Mouse (Mus musculus) gastrocnemius, postnatal 4 days (tissue): ENCODE results near the gene Synpo2. TPM values are rescaled to one million over a fixed set of nuclear protein-coding genes. Genes with fewer than 3 reads are reported as not detected.

Experiments used
- DNase-seq, 2 experiments: peaks; one replicate each; pipeline ENCODE4 v3.0.0; 2021 to 2022; ENCODE audit warnings: low spot score in 2 of 2, mixed read lengths in 2 of 2
- total RNA-seq, 2 experiments: library from RNA; stranded (reverse); gene quantifications; 2 replicates each; pipeline ENCODE4 v1.2.3; 2021

Gene Synpo2
- total RNA-seq, 2 experiments from 2014 or later: 110 to 129 TPM

GRCm38 (mm10) chr3:123168815-123169214 is 67.1 kb downstream of the Synpo2 start:
- DNase-seq: peak in 1 of 2 experiments; percentile 43

- DNase-seq: no peak
These were observed 69.5 kb downstream of the Synpo2 start for GRCm38 (mm10) chr3:123166450-123166849.

- DNase-seq: no peak
These were observed 71.8 kb downstream of the Synpo2 start for GRCm38 (mm10) chr3:123164183-123164582.

GRCm38 (mm10) chr3:123163192-123163523 is 72.8 kb downstream of the Synpo2 start:
- no peak for DNase-seq

GRCm38 (mm10) chr3:123162289-123163191 is 73.4 kb downstream of the Synpo2 start:
- no peak for DNase-seq

GRCm38 (mm10) chr3:123160792-123161191 is 75.2 kb downstream of the Synpo2 start:
- no peak for DNase-seq

- peak in 1 of 2 experiments; percentile 57 for DNase-seq
These were observed 76.7 kb downstream of the Synpo2 start for GRCm38 (mm10) chr3:123159139-123159824.

- peak; percentile 40 to 52 for DNase-seq
These were observed 77.4 kb downstream of the Synpo2 start for GRCm38 (mm10) chr3:123158579-123158978.

GRCm38 (mm10) chr3:123153337-123153736 is 82.6 kb downstream of the Synpo2 start:
- DNase-seq: no peak

- no peak for DNase-seq
These were observed 83.0 kb downstream of the Synpo2 start for GRCm38 (mm10) chr3:123152911-123153310.

GRCm38 (mm10) chr3:123150523-123151135 is 85.3 kb downstream of the Synpo2 start:
- DNase-seq: no peak

GRCm38 (mm10) chr3:123149380-123150162 is 86.4 kb downstream of the Synpo2 start:
- no peak for DNase-seq

- DNase-seq: no peak
These were observed 87.3 kb downstream of the Synpo2 start for GRCm38 (mm10) chr3:123148641-123149040.

GRCm38 (mm10) chr3:123146557-123146956 is 89.4 kb downstream of the Synpo2 start:
- DNase-seq: no peak

- no peak for DNase-seq
These were observed 90.0 kb downstream of the Synpo2 start for GRCm38 (mm10) chr3:123145942-123146341.

- DNase-seq: no peak
These were observed 92.5 kb downstream of the Synpo2 start for GRCm38 (mm10) chr3:123143412-123143811.

GRCm38 (mm10) chr3:123142298-123142697 is 93.7 kb downstream of the Synpo2 start:
- DNase-seq: no peak

GRCm38 (mm10) chr3:123141069-123141468 is 94.9 kb downstream of the Synpo2 start:
- no peak for DNase-seq

GRCm38 (mm10) chr3:123140134-123140533 is 95.8 kb downstream of the Synpo2 start:
- DNase-seq: no peak

GRCm38 (mm10) chr3:123139619-123140018 is 96.3 kb downstream of the Synpo2 start:
- no peak for DNase-seq
